Mouse (Mus musculus) testis, adult 2 months (tissue): Measurements from ENCODE around the gene Wdr81.

Source experiments
- CTCF ChIP-seq: fragments of 200-500 bp; IDR thresholded peaks from 2 replicates; pipeline ENCODE4 v1.5.1; 2012; ENCODE audit warnings: low read depth, mild to moderate bottlenecking, inconsistent platforms, low read length, moderate library complexity; ENCODE audit not compliant: control insufficient read depth, insufficient read depth, insufficient replicate concordance
- POLR2A ChIP-seq: fragments of 200-500 bp; IDR thresholded peaks from 2 replicates; pipeline ENCODE4 v1.6.1; 2012; ENCODE audit warnings: low read depth, mild to moderate bottlenecking, inconsistent platforms, low read length, moderate library complexity; ENCODE audit not compliant: control insufficient read depth

GRCm38 (mm10) chr11:75443711-75444110 is 10.8 kb downstream of the Wdr81 start:
- TF ChIP-seq CTCF (no peak), POLR2A (no peak)
